Mouse (Mus musculus): ENCODE data around the gene Vps33b. TPM values are rescaled to one million over a fixed set of nuclear protein-coding genes. Genes with fewer than 3 reads are reported as not detected.

Vps33b gene
- total and polyA plus RNA-seq, 3 experiments, result 23.4 to 24.9 TPM; not detected in 1

GRCm38 (mm10) chr7:80273456-80273855 is 4.0 kb downstream of the Vps33b start:
- no peak for DNase-seq (ENCODE audit: low read depth, low spot score)
- no peak overlapping the region for H3K27ac ChIP-seq (ENCODE audit: control insufficient read depth, low read depth, low read length)
- H3K79me2 ChIP-seq (ENCODE audit: control insufficient read depth, insufficient read depth, low read length, poor library complexity), result peaks cover 16% of the 10 kb centered on the region
- peaks cover 13% of the 10 kb centered on the region in 2 experiments for H3K36me3 ChIP-seq (ENCODE audit: control insufficient read depth in 1 of 2, insufficient read depth in 2 of 2, low read length in 2 of 2)
- peaks cover 4 to 9% of the 10 kb centered on the region in 2 experiments for H3K4me1 ChIP-seq (ENCODE audit: control insufficient read depth in 1 of 2, insufficient read depth in 2 of 2, low read length in 2 of 2)
- H3K27me3 ChIP-seq (ENCODE audit: control insufficient read depth in 1 of 2, insufficient read depth in 2 of 2, low read length in 2 of 2), result no peaks in the 10 kb centered on the region
- H3K9ac ChIP-seq (ENCODE audit: control insufficient read depth, low read depth, low read length, poor library complexity, severe bottlenecking), result no peak overlapping the region
- no peaks in the 10 kb centered on the region for H3K9me3 ChIP-seq (replicated peaks; ENCODE audit: insufficient read depth, low read length)
- TF ChIP-seq BHLHE40 (IDR thresholded peaks at IDR 0.05; ENCODE audit: borderline replicate concordance, low read depth, low read length) (no peak), RCOR1 (IDR thresholded peaks at IDR 0.05; ENCODE audit: low read depth, low read length) (no peak), CHD1 (IDR thresholded peaks at IDR 0.05; ENCODE audit: low read depth, low read length) (no peak), ZKSCAN1 (IDR thresholded peaks at IDR 0.05; ENCODE audit: low read depth, low read length) (no peak)
- no peak overlapping the region for H3K4me3 ChIP-seq (ENCODE audit: control insufficient read depth in 1 of 2, insufficient read depth in 1 of 2, low read depth in 2 of 2, low read length in 2 of 2)

- Histone ChIP-seq H3K9me3 (replicated peaks; ENCODE audit: insufficient read depth, low read length) (no peaks in the 10 kb centered on the region), H3K36me3 (ENCODE audit: control insufficient read depth in 1 of 2, insufficient read depth in 2 of 2, low read length in 2 of 2) (peaks cover 0 to 17% of the 10 kb centered on the region in 2 experiments; a peak in 2 of 4 replicates), H3K79me2 (ENCODE audit: control insufficient read depth, insufficient read depth, low read length, poor library complexity) (peaks cover 2% of the 10 kb centered on the region; the same call in 1 of the 2 replicates), H3K27me3 (ENCODE audit: control insufficient read depth in 1 of 2, insufficient read depth in 2 of 2, low read length in 2 of 2) (no peaks in the 10 kb centered on the region), H3K9ac (ENCODE audit: control insufficient read depth, low read depth, low read length, poor library complexity, severe bottlenecking) (no peak overlapping the region), H3K27ac (ENCODE audit: control insufficient read depth, low read depth, low read length) (no peak overlapping the region), H3K4me3 (ENCODE audit: control insufficient read depth in 1 of 2, insufficient read depth in 1 of 2, low read depth in 2 of 2, low read length in 2 of 2) (no peak overlapping the region), H3K4me1 (ENCODE audit: control insufficient read depth in 1 of 2, insufficient read depth in 2 of 2, low read length in 2 of 2) (no peaks in the 10 kb centered on the region)
- TF ChIP-seq POLR2AphosphoS5 (IDR thresholded peaks at IDR 0.05; ENCODE audit: borderline replicate concordance, low read depth, low read length) (no peak), E2F4 (IDR thresholded peaks at IDR 0.05; ENCODE audit: borderline replicate concordance, low read depth, low read length) (no peak), POLR2AphosphoS2 (IDR thresholded peaks at IDR 0.05; ENCODE audit: low read length) (no peak), BHLHE40 (IDR thresholded peaks at IDR 0.05; ENCODE audit: borderline replicate concordance, low read depth, low read length) (no peak), USF1 (IDR thresholded peaks at IDR 0.05; ENCODE audit: low read depth, low read length) (no peak), MXI1 (IDR thresholded peaks at IDR 0.05; ENCODE audit: low read depth, low read length) (no peak), NRF1 (IDR thresholded peaks at IDR 0.05; ENCODE audit: insufficient read depth, low read depth, low read length, poor library complexity, severe bottlenecking) (no peak), TBP (IDR thresholded peaks at IDR 0.05; ENCODE audit: low read depth, low read length) (no peak)
- DNase-seq (ENCODE audit: low read depth, low spot score), result no peak
Measured at GRCm38 (mm10) chr7:80276374-80276773, 6.9 kb downstream of the Vps33b start.

- Histone ChIP-seq H3K4me1 (ENCODE audit: control insufficient read depth in 1 of 2, insufficient read depth in 2 of 2, low read length in 2 of 2) (no peaks in the 10 kb centered on the region), H3K4me3 (ENCODE audit: control insufficient read depth in 1 of 2, insufficient read depth in 1 of 2, low read depth in 2 of 2, low read length in 2 of 2) (no peak overlapping the region), H3K9ac (ENCODE audit: control insufficient read depth, low read depth, low read length, poor library complexity, severe bottlenecking) (no peak overlapping the region), H3K9me3 (replicated peaks; ENCODE audit: insufficient read depth, low read length) (no peaks in the 10 kb centered on the region), H3K36me3 (ENCODE audit: control insufficient read depth in 1 of 2, insufficient read depth in 2 of 2, low read length in 2 of 2) (peaks cover 0 to 26% of the 10 kb centered on the region in 2 experiments; a peak in 2 of 4 replicates), H3K79me2 (ENCODE audit: control insufficient read depth, insufficient read depth, low read length, poor library complexity) (no peaks in the 10 kb centered on the region), H3K27me3 (ENCODE audit: control insufficient read depth in 1 of 2, insufficient read depth in 2 of 2, low read length in 2 of 2) (no peaks in the 10 kb centered on the region), H3K27ac (ENCODE audit: control insufficient read depth, low read depth, low read length) (no peak overlapping the region)
- TF ChIP-seq MAFK (IDR thresholded peaks at IDR 0.05; ENCODE audit: borderline replicate concordance, low read depth, low read length), result no peak
- TF ChIP-seq ETS1 (IDR thresholded peaks at IDR 0.05; ENCODE audit: low read depth, low read length), result no peak
- TF ChIP-seq KAT2A (conservative IDR thresholded peaks at IDR 0.05; ENCODE audit: low read depth, low read length), result no peak
- TF ChIP-seq MEF2A (IDR thresholded peaks at IDR 0.05; ENCODE audit: extremely low read depth, insufficient replicate concordance, low read depth, low read length, poor library complexity, severe bottlenecking), result no peak
- no peak for TF ChIP-seq NRF1 (IDR thresholded peaks at IDR 0.05; ENCODE audit: insufficient read depth, low read depth, low read length, poor library complexity, severe bottlenecking)
- no peak for TF ChIP-seq ZNF384 (IDR thresholded peaks at IDR 0.05; ENCODE audit: low read depth, low read length)
- DNase-seq (ENCODE audit: low read depth, low spot score), result no peak
Measured at GRCm38 (mm10) chr7:80280032-80280431, 10.6 kb downstream of the Vps33b start.
